Comparison of ENCODE assay signal across 8 mouse cellular contexts in the genomic region with DNA sequence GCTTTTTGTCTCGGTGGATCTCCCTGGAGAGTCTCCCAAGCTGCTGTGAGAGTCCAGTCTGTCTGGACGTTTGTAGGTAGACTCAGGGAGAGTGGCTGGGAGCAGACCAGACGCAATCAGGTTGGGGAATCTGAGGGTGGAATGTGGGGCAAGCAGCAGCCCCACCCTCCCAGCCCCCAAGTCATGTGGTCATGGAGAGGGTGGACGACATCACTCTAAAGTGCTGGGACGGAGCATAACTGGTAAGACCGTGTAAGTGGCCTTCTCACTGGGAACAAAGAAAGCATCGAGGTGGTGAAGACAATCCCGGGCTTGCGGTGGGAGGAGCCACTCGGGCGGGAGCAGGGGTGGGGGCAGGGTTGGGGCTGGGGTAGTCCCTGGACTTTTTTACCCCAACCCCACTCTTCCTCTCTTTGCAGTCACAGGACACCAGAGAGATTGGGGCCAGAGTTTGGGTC. TPM values are rescaled to one million over a fixed set of nuclear protein-coding genes. Genes with fewer than 3 reads are reported as not detected.
A peak's percentile ranks its signal among the peaks of the same experiment; 100 is the strongest.
DNase-seq lines count a peak whose midpoint lies in the region; ATAC-seq lines count a peak whose summit lies in the region.

No protein-coding gene starts in this region.

- 4% methylated on average over 11 of the region's 11 CpGs for WGBS in kidney, embryonic 15.5 days
- 2% methylated on average over 10 of the region's 11 CpGs for WGBS in forebrain, embryonic 12.5 days
- 9% methylated on average over 11 of the region's 11 CpGs for WGBS in liver, embryonic 12.5 days (ENCODE audit: insufficient replicate concordance)

- H3K4me1 ChIP-seq in kidney, embryonic 15.5 days: peaks cover 54% of the 10 kb centered on the region
- H3K4me1 ChIP-seq in forebrain, embryonic 12.5 days: peaks cover 26% of the 10 kb centered on the region
- H3K4me1 ChIP-seq in liver, embryonic 12.5 days: peaks cover 52% of the 10 kb centered on the region

- DNase-seq in kidney, postnatal 36 days: no peak
- DNase-seq in retina, postnatal 1 day: peak; percentile 68
- no peak for DNase-seq in urinary bladder, postnatal 14 days (ENCODE audit: low spot score)
- DNase-seq in right cerebral cortex, adult 2 months (ENCODE audit: low spot score in 2 of 2): no peak
- DNase-seq in urinary bladder, adult 2 months (ENCODE audit: low spot score): no peak

- 0 out of 2 replicates have a peak, but pooled peaks have one; percentile 33 for ATAC-seq in kidney, embryonic 15.5 days (replicated peaks; ENCODE audit: low FRiP score)
- peak; percentile 19; the same call in 1 of the 2 replicates for ATAC-seq in forebrain, embryonic 12.5 days (ENCODE audit: low FRiP score)
- no peak for ATAC-seq in liver, embryonic 12.5 days

- H3K27me3 ChIP-seq in kidney, embryonic 15.5 days: no peaks in the 10 kb centered on the region
- peaks cover 28% of the 10 kb centered on the region for H3K27me3 ChIP-seq in forebrain, embryonic 12.5 days
- H3K27me3 ChIP-seq in liver, embryonic 12.5 days (replicated peaks): peaks cover 64% of the 10 kb centered on the region

- no peaks in the 10 kb centered on the region for H3K9me3 ChIP-seq in kidney, embryonic 15.5 days (replicated peaks)
- no peaks in the 10 kb centered on the region for H3K9me3 ChIP-seq in forebrain, embryonic 12.5 days
- no peaks in the 10 kb centered on the region for H3K9me3 ChIP-seq in liver, embryonic 12.5 days (replicated peaks)

- peak overlapping the region; percentile 34 for H3K4me3 ChIP-seq in kidney, embryonic 15.5 days (replicated peaks)
- H3K4me3 ChIP-seq in forebrain, embryonic 12.5 days (replicated peaks): peak overlapping the region; percentile 21
- peak overlapping the region; percentile 28 for H3K4me3 ChIP-seq in liver, embryonic 12.5 days

- H3K27ac ChIP-seq in kidney, embryonic 15.5 days: peak overlapping the region; percentile 56; the same call in 1 of the 2 replicates
- H3K27ac ChIP-seq in forebrain, embryonic 12.5 days: 0 out of 2 replicates have a peak overlapping the region, but pooled peaks have one; percentile 2
- no peak overlapping the region for H3K27ac ChIP-seq in liver, embryonic 12.5 days

- no peaks in the 10 kb centered on the region for H3K36me3 ChIP-seq in kidney, embryonic 15.5 days
- H3K36me3 ChIP-seq in forebrain, embryonic 12.5 days (replicated peaks): no peaks in the 10 kb centered on the region
- H3K36me3 ChIP-seq in liver, embryonic 12.5 days: no peaks in the 10 kb centered on the region

- H3K9ac ChIP-seq in kidney, embryonic 15.5 days: peak overlapping the region; percentile 39; the same call in 1 of the 2 replicates
- H3K9ac ChIP-seq in forebrain, embryonic 12.5 days: peak overlapping the region; percentile 42
- peak overlapping the region; percentile 55 for H3K9ac ChIP-seq in liver, embryonic 12.5 days

- peak overlapping the region; percentile 67 for H3K4me2 ChIP-seq in kidney, embryonic 15.5 days
- peak overlapping the region; percentile 48 for H3K4me2 ChIP-seq in forebrain, embryonic 12.5 days
- peak overlapping the region; percentile 66 for H3K4me2 ChIP-seq in liver, embryonic 12.5 days

RNA-seq across cellular contexts. Expression of a gene that starts 45.4 kb away (rescaled TPM):
- polyA plus RNA-seq in kidney, embryonic 15.5 days (2015; fragmentation: Nextera tagmentation; extraction: Ambion mirVana): 1.5 and 4.1 TPM in 2 replicates
- 3.5 and 10.8 TPM in 2 replicates for polyA plus RNA-seq in forebrain, embryonic 12.5 days (2016; fragmentation: Nextera tagmentation; extraction: Ambion mirVana)
- 7.7 and 8.6 TPM in 2 replicates for polyA plus RNA-seq in liver, embryonic 12.5 days (2016; fragmentation: Nextera tagmentation; extraction: Ambion mirVana)
- 22.3 and 22.4 TPM in 2 replicates for polyA plus RNA-seq in urinary bladder, adult 2 months (2012; rRNA removed)
